Mouse (Mus musculus) gastrocnemius, postnatal 14 days (tissue): ENCODE measurements around the gene Mtg1. TPM values are rescaled to one million over a fixed set of nuclear protein-coding genes. Genes with fewer than 3 reads are reported as not detected.
"Not testable (repeated sequence)": the region's sequence is repeated elsewhere in the genome, so short reads cannot be mapped to it uniquely, and the experiment has no call there.

Experiments
- DNase-seq: peaks from one replicate; pipeline ENCODE4 v3.0.0; 2021; ENCODE audit warnings: mixed read lengths
- intact Hi-C: fragments of 180-260 bp; cut with DNase I; formaldehyde crosslinking; loops from one replicate; pipeline ENCODE4 v1.15.1; 2025; ENCODE audit warnings: low total_unique reads
- total RNA-seq, 2 experiments: library from RNA; stranded (reverse); gene quantifications; 2 replicates each; pipeline ENCODE4 v1.2.3; 2021

The Mtg1 gene
- total RNA-seq, 2 experiments from 2014 or later = 22.9 to 23.6 TPM

- peak; percentile 95 for DNase-seq
- intact Hi-C loops = no loop called here
Measured at GRCm38 (mm10) chr7:140125278-140126021, 11.9 kb upstream of the Mtg1 start.

- intact Hi-C loops = no loop called here
- no peak for DNase-seq
Measured at GRCm38 (mm10) chr7:140126022-140126350, 11.4 kb upstream of the Mtg1 start.

GRCm38 (mm10) chr7:140126934-140127333 is 10.4 kb upstream of the Mtg1 start:
- DNase-seq = no peak
- intact Hi-C loops = no loop called here

- intact Hi-C loops = no loop called here
- DNase-seq = no peak
Measured at GRCm38 (mm10) chr7:140127911-140128310, 9.5 kb upstream of the Mtg1 start.

GRCm38 (mm10) chr7:140132184-140132583 is 5.2 kb upstream of the Mtg1 start:
- intact Hi-C loops, DNase-seq: not testable (repeated sequence)

GRCm38 (mm10) chr7:140134033-140134432 is 3.3 kb upstream of the Mtg1 start:
- DNase-seq, intact Hi-C loops: not testable (repeated sequence)

GRCm38 (mm10) chr7:140135106-140135770 is 2.1 kb upstream of the Mtg1 start:
- intact Hi-C loops = no loop called here
- DNase-seq = no peak

GRCm38 (mm10) chr7:140138021-140138310 is 602 bp downstream of the Mtg1 start:
- DNase-seq = no peak
- intact Hi-C loops = no loop called here

- intact Hi-C loops = no loop called here
Measured at GRCm38 (mm10) chr7:140141350-140141749, 4.0 kb downstream of the Mtg1 start.

GRCm38 (mm10) chr7:140144550-140144949 is 7.2 kb downstream of the Mtg1 start:
- intact Hi-C loops = loop anchor here (2.0 kb wide), 1 partner anchor 68 kb away; no protein-coding TSS in a partner anchor
- no peak for DNase-seq

More at GRCm38 (mm10) chr7:140141350-140141749, 4.0 kb downstream of the Mtg1 start:
- peak; percentile 63 for DNase-seq

GRCm38 (mm10) chr7:140153383-140153782 is 16.0 kb downstream of the Mtg1 start:
- DNase-seq = peak; percentile 44
- intact Hi-C loops = no loop called here

GRCm38 (mm10) chr7:140153829-140154217 is 16.5 kb downstream of the Mtg1 start:
- no peak for DNase-seq
- intact Hi-C loops = no loop called here

GRCm38 (mm10) chr7:140154218-140154927 is 17.0 kb downstream of the Mtg1 start, which contains the start of gene Sprn:
Gene Sprn (minus strand): TSS chr7:140154877.
- intact Hi-C loops = no loop called here
- DNase-seq = no peak

GRCm38 (mm10) chr7:140160363-140160762 is 23.0 kb downstream of the Mtg1 start:
- intact Hi-C loops = no loop called here
- DNase-seq = no peak

GRCm38 (mm10) chr7:140164664-140165063 is 27.3 kb downstream of the Mtg1 start, which contains the start of gene Olfr522:
Gene Olfr522 (minus strand): TSS chr7:140164764.
- intact Hi-C loops = no loop called here
- DNase-seq = no peak

- no peak for DNase-seq
- intact Hi-C loops = no loop called here
Measured at GRCm38 (mm10) chr7:140167950-140168349, 30.6 kb downstream of the Mtg1 start.

GRCm38 (mm10) chr7:140169386-140169785 is 32.0 kb downstream of the Mtg1 start:
- intact Hi-C loops = no loop called here
- no peak for DNase-seq

GRCm38 (mm10) chr7:140170863-140171262 is 33.5 kb downstream of the Mtg1 start:
- DNase-seq = no peak
- intact Hi-C loops = no loop called here

GRCm38 (mm10) chr7:140172936-140173335 is 35.6 kb downstream of the Mtg1 start, which contains the start of gene Olfr523:
Gene Olfr523 (plus strand): TSS chr7:140173217.
- intact Hi-C loops = no loop called here
- no peak for DNase-seq

- intact Hi-C loops = no loop called here
- no peak for DNase-seq
Measured at GRCm38 (mm10) chr7:140179176-140179575, 41.8 kb downstream of the Mtg1 start.
